ENCODE assay signal across 25 mouse cellular contexts in genomic region chr15:25902931-25903615, GRCm38 (mm10).
DNase-seq lines count a peak whose midpoint lies in the region; ATAC-seq lines count a peak whose summit lies in the region.
"Had no signal": no experiment of that assay in that cellular context is flagged by ENCODE, and none has a peak within 500 bp of the region (broad histone marks: within the 10 kb centered on the region; RNA-seq: fewer than 3 reads in every experiment).

No protein-coding gene starts in this region.

- H3K27ac ChIP-seq in hindbrain, embryonic 13.5 days: no peak overlapping the region
- H3K27ac ChIP-seq: embryonic facial prominence, embryonic 12.5 days; forebrain, embryonic 12.5 days; left cerebral cortex, adult 2 months; liver, embryonic 13.5 days; midbrain, embryonic 15.5 days; neural tube, embryonic 13.5 days had no signal

- no peaks in the 10 kb centered on the region for H3K27me3 ChIP-seq in splenic B cell, adult 2 months (ENCODE audit: control insufficient read depth, insufficient read depth, low read length, poor library complexity, severe bottlenecking)
- no peaks in the 10 kb centered on the region for H3K27me3 ChIP-seq in hindbrain, embryonic 13.5 days
- H3K27me3 ChIP-seq: embryonic facial prominence, embryonic 12.5 days; forebrain, embryonic 12.5 days; heart, embryonic 12.5 days; liver, embryonic 13.5 days; midbrain, embryonic 15.5 days; neural tube, embryonic 13.5 days had no signal

- no peak overlapping the region for H3K4me2 ChIP-seq in hindbrain, embryonic 13.5 days
- H3K4me2 ChIP-seq: embryonic facial prominence, embryonic 12.5 days; forebrain, embryonic 12.5 days; heart, embryonic 12.5 days; liver, embryonic 13.5 days; lung, embryonic 14.5 days; midbrain, embryonic 15.5 days; neural tube, embryonic 13.5 days had no signal

- ATAC-seq in granulocyte monocyte progenitor cell, adult 5-6 weeks (replicated peaks; ENCODE audit: poor library complexity, severe bottlenecking): peak; percentile 72
- ATAC-seq in hindbrain, embryonic 13.5 days (ENCODE audit: low FRiP score): no peak
- ATAC-seq: midbrain, embryonic 15.5 days had no signal

- no peak overlapping the region for H3K9ac ChIP-seq in hindbrain, embryonic 13.5 days
- H3K9ac ChIP-seq: embryonic facial prominence, embryonic 12.5 days; forebrain, embryonic 12.5 days; heart, embryonic 12.5 days; liver, embryonic 13.5 days; lung, embryonic 14.5 days; midbrain, embryonic 15.5 days; neural tube, embryonic 13.5 days had no signal

- WGBS in hindbrain, embryonic 13.5 days: 92% methylated on average over 15 of the region's 15 CpGs

- peaks cover 2% of the 10 kb centered on the region; the same call in 1 of the 2 replicates for H3K36me3 ChIP-seq in splenic B cell, adult 2 months (ENCODE audit: control insufficient read depth, insufficient read depth, low read length, poor library complexity, severe bottlenecking)
- H3K36me3 ChIP-seq in hindbrain, embryonic 13.5 days: no peaks in the 10 kb centered on the region
- H3K36me3 ChIP-seq: embryonic facial prominence, embryonic 12.5 days; forebrain, embryonic 12.5 days; heart, embryonic 12.5 days; liver, embryonic 13.5 days; midbrain, embryonic 15.5 days; neural tube, embryonic 13.5 days had no signal

- H3K4me3 ChIP-seq in hindbrain, embryonic 13.5 days: no peak overlapping the region
- H3K4me3 ChIP-seq: embryonic facial prominence, embryonic 12.5 days; erythroblast, embryonic 14.5 days; forebrain, embryonic 12.5 days; heart, embryonic 12.5 days; left cerebral cortex, adult 2 months; liver, embryonic 13.5 days; midbrain, embryonic 15.5 days; neural tube, embryonic 13.5 days had no signal

- H3K9me3 ChIP-seq in hindbrain, embryonic 13.5 days: no peaks in the 10 kb centered on the region
- H3K9me3 ChIP-seq: embryonic facial prominence, embryonic 12.5 days; forebrain, embryonic 12.5 days; heart, embryonic 12.5 days; liver, embryonic 13.5 days; midbrain, embryonic 15.5 days; neural tube, embryonic 13.5 days had no signal

- H3K4me1 ChIP-seq in hindbrain, embryonic 13.5 days (replicated peaks): peaks cover 4% of the 10 kb centered on the region; the same call in 1 of the 2 replicates
- H3K4me1 ChIP-seq: embryonic facial prominence, embryonic 12.5 days; liver, embryonic 13.5 days; midbrain, embryonic 15.5 days had no signal

- peak; percentile 49 to 59 for DNase-seq in spleen, postnatal 36 days (ENCODE audit: low spot score in 2 of 2)
- DNase-seq in spleen, postnatal 4 days (ENCODE audit: low spot score in 2 of 2): no peak
- peak; percentile 83 for DNase-seq in R1 (ENCODE audit: low read depth, low spot score)
- DNase-seq in splenic B cell, adult 2 months (ENCODE audit: low read depth, low spot score): peak; percentile 78
- DNase-seq in frontal cortex, postnatal 36 days (ENCODE audit: low spot score in 2 of 2): no peak
- no peak for DNase-seq in ovary, adult 18-20 months (ENCODE audit: low spot score)
- DNase-seq: adrenal gland, postnatal 10 days; cerebellum, adult 9-11 months; gastrocnemius, postnatal 10 days; heart, adult 18-20 months; heart, postnatal 10 days; kidney, adult 11 months; kidney, postnatal 4 days; layer of hippocampus, adult 9-11 months; liver, embryonic 13.5 days; lung, embryonic 14.5 days had no signal

Comparison
In these comparisons a context has a peak if more than half of its experiments do, and no peak if none do; other contexts are left out.
1. DNase-seq: peak in spleen, postnatal 36 days (2 of 2), R1 (single experiment) and splenic B cell, adult 2 months (single experiment); none in spleen, postnatal 4 days (0 of 2), frontal cortex, postnatal 36 days (0 of 2) and ovary, adult 18-20 months (single experiment).